Mouse (Mus musculus): ENCODE measurements around the gene Fkbp9. TPM values are rescaled to one million over a fixed set of nuclear protein-coding genes. Genes with fewer than 3 reads are reported as not detected.
A peak's percentile ranks its signal among the peaks of the same experiment; 100 is the strongest.
"Not testable (repeated sequence)": the region's sequence is repeated elsewhere in the genome, so short reads cannot be mapped to it uniquely, and the experiment has no call there.

Fkbp9 gene
- total RNA-seq, 2 experiments from 2014 or later, result 0.20 to 1.2 TPM

GRCm38 (mm10) chr6:56837166-56837565 is 5.3 kb downstream of the Fkbp9 start:
- no peak for ATAC-seq (ENCODE audit: poor library complexity, severe bottlenecking)

- ATAC-seq (ENCODE audit: poor library complexity, severe bottlenecking), result no peak
These were observed 5.8 kb downstream of the Fkbp9 start for GRCm38 (mm10) chr6:56837621-56838020.

GRCm38 (mm10) chr6:56843229-56843628 is 11.4 kb downstream of the Fkbp9 start:
- ATAC-seq (ENCODE audit: poor library complexity, severe bottlenecking), result no peak

GRCm38 (mm10) chr6:56844365-56844764 is 12.5 kb downstream of the Fkbp9 start:
- no peak for ATAC-seq (ENCODE audit: poor library complexity, severe bottlenecking)

- no peak for ATAC-seq (ENCODE audit: poor library complexity, severe bottlenecking)
These were observed 17.1 kb downstream of the Fkbp9 start for GRCm38 (mm10) chr6:56848974-56849373.

GRCm38 (mm10) chr6:56850315-56850714 is 18.5 kb downstream of the Fkbp9 start:
- peak; percentile 47 for ATAC-seq (ENCODE audit: poor library complexity, severe bottlenecking)

- peak; percentile 67 for ATAC-seq (ENCODE audit: poor library complexity, severe bottlenecking)
These were observed 22.9 kb downstream of the Fkbp9 start for GRCm38 (mm10) chr6:56854803-56855202.

- no peak for ATAC-seq (ENCODE audit: poor library complexity, severe bottlenecking)
These were observed 24.9 kb downstream of the Fkbp9 start for GRCm38 (mm10) chr6:56856748-56857147.

- peak; percentile 81 for ATAC-seq (ENCODE audit: poor library complexity, severe bottlenecking)
These were observed 28.5 kb downstream of the Fkbp9 start for GRCm38 (mm10) chr6:56860205-56860848.

- not testable (repeated sequence) for ATAC-seq (ENCODE audit: poor library complexity, severe bottlenecking)
These were observed 35.0 kb downstream of the Fkbp9 start for GRCm38 (mm10) chr6:56866899-56867298.

- no peak for ATAC-seq (ENCODE audit: poor library complexity, severe bottlenecking)
These were observed 36.7 kb downstream of the Fkbp9 start for GRCm38 (mm10) chr6:56868565-56868964.

GRCm38 (mm10) chr6:56870027-56870426 is 38.2 kb downstream of the Fkbp9 start:
- peak; percentile 63 for ATAC-seq (ENCODE audit: poor library complexity, severe bottlenecking)

- no peak for ATAC-seq (ENCODE audit: poor library complexity, severe bottlenecking)
These were observed 45.0 kb downstream of the Fkbp9 start for GRCm38 (mm10) chr6:56876870-56877269.

- ATAC-seq (ENCODE audit: poor library complexity, severe bottlenecking), result no peak
These were observed 46.1 kb downstream of the Fkbp9 start for GRCm38 (mm10) chr6:56877985-56878384.

- peak; percentile 84 for ATAC-seq (ENCODE audit: poor library complexity, severe bottlenecking)
These were observed 47.6 kb downstream of the Fkbp9 start for GRCm38 (mm10) chr6:56879352-56879955.

GRCm38 (mm10) chr6:56888561-56888960 is 56.7 kb downstream of the Fkbp9 start:
- ATAC-seq (ENCODE audit: poor library complexity, severe bottlenecking), result no peak

- peak; percentile 90 for ATAC-seq (ENCODE audit: poor library complexity, severe bottlenecking)
These were observed 58.9 kb downstream of the Fkbp9 start for GRCm38 (mm10) chr6:56890762-56891161.

GRCm38 (mm10) chr6:56899601-56900000 is 67.7 kb downstream of the Fkbp9 start:
- no peak for ATAC-seq (ENCODE audit: poor library complexity, severe bottlenecking)

GRCm38 (mm10) chr6:56901336-56901735 is 69.5 kb downstream of the Fkbp9 start:
- peak; percentile 15; the same call in 1 of the 2 replicates for ATAC-seq (ENCODE audit: poor library complexity, severe bottlenecking)

- ATAC-seq (ENCODE audit: poor library complexity, severe bottlenecking), result peak; percentile 85
These were observed 70.0 kb downstream of the Fkbp9 start for GRCm38 (mm10) chr6:56901824-56902386.

- ATAC-seq (ENCODE audit: poor library complexity, severe bottlenecking), result peak; percentile 19; the same call in 1 of the 2 replicates
These were observed 71.0 kb downstream of the Fkbp9 start for GRCm38 (mm10) chr6:56902606-56903520.
